8 mouse cellular contexts compared by ENCODE assay signal in genomic region chr9:105053812-105054211, GRCm38 (mm10). TPM values are rescaled to one million over a fixed set of nuclear protein-coding genes. Genes with fewer than 3 reads are reported as not detected.
A peak's percentile ranks its signal among the peaks of the same experiment; 100 is the strongest.
DNase-seq lines count a peak whose midpoint lies in the region; ATAC-seq and TF ChIP-seq lines count a peak whose summit lies in the region.

No protein-coding gene starts in this region.

- TF ChIP-seq CTCF in lung, embryonic 14.5 days (IDR thresholded peaks at IDR 0.05; ENCODE audit: low read depth) = no peak
- no peak for TF ChIP-seq CTCF in embryonic fibroblast, embryonic 13.5 days (IDR thresholded peaks at IDR 0.05; ENCODE audit: borderline replicate concordance, insufficient read depth, low read length)
- no peak for TF ChIP-seq CTCF in small intestine, adult 2 months (IDR thresholded peaks at IDR 0.05; ENCODE audit: extremely low read depth, insufficient read length, insufficient replicate concordance, low read depth, low read length)

- H3K4me1 ChIP-seq in lung, embryonic 14.5 days (ENCODE audit: insufficient read depth) = no peaks in the 10 kb centered on the region
- H3K4me1 ChIP-seq in embryonic fibroblast, embryonic 13.5 days (ENCODE audit: control insufficient read depth, insufficient read depth, low read length) = no peaks in the 10 kb centered on the region
- peaks cover 6% of the 10 kb centered on the region; the same call in 1 of the 2 replicates for H3K4me1 ChIP-seq in limb, embryonic 14.5 days (ENCODE audit: control insufficient read depth, insufficient read depth, low read length)
- peaks cover 2% of the 10 kb centered on the region; the same call in 1 of the 2 replicates for H3K4me1 ChIP-seq in small intestine, adult 2 months (ENCODE audit: control insufficient read depth, insufficient read depth, insufficient read length, low read length)

- H3K27me3 ChIP-seq in lung, embryonic 14.5 days (ENCODE audit: insufficient read depth, low read length) = no peaks in the 10 kb centered on the region
- H3K27me3 ChIP-seq in limb, embryonic 14.5 days (ENCODE audit: control insufficient read depth, insufficient read depth, low read length) = no peaks in the 10 kb centered on the region
- H3K27me3 ChIP-seq in small intestine, adult 2 months (ENCODE audit: control insufficient read depth, insufficient read depth, low read length) = no peaks in the 10 kb centered on the region

- H3K9ac ChIP-seq in lung, embryonic 14.5 days = peak overlapping the region; percentile 97
- peak overlapping the region; percentile 98 for H3K9ac ChIP-seq in limb, embryonic 14.5 days (ENCODE audit: low read depth, low read length, severe bottlenecking)

- H3K9me3 ChIP-seq in lung, embryonic 14.5 days (ENCODE audit: low read depth, low read length) = no peaks in the 10 kb centered on the region
- H3K9me3 ChIP-seq in limb, embryonic 14.5 days (ENCODE audit: control insufficient read depth, low read length) = no peaks in the 10 kb centered on the region

- TF ChIP-seq POLR2A in embryonic fibroblast, embryonic 13.5 days (IDR thresholded peaks at IDR 0.05; ENCODE audit: low read depth, low read length) = no peak
- no peak for TF ChIP-seq POLR2A in limb, embryonic 14.5 days (IDR thresholded peaks at IDR 0.05; ENCODE audit: borderline replicate concordance, extremely low read depth, insufficient read depth, insufficient read length)
- no peak for TF ChIP-seq POLR2A in small intestine, adult 2 months (IDR thresholded peaks at IDR 0.05; ENCODE audit: low read depth, low read length)

- no peak overlapping the region for H3K27ac ChIP-seq in lung, embryonic 14.5 days (ENCODE audit: low read depth)
- H3K27ac ChIP-seq in embryonic fibroblast, embryonic 13.5 days (ENCODE audit: insufficient read depth, low read length) = no peak overlapping the region
- no peak overlapping the region; the same call in 1 of the 2 replicates for H3K27ac ChIP-seq in limb, embryonic 14.5 days (replicated peaks; ENCODE audit: low read depth, low read length)
- no peak overlapping the region for H3K27ac ChIP-seq in small intestine, adult 2 months (ENCODE audit: insufficient read depth, low read depth, low read length)

- H3K36me3 ChIP-seq in lung, embryonic 14.5 days (ENCODE audit: insufficient read depth) = peaks cover 40% of the 10 kb centered on the region
- peaks cover 37% of the 10 kb centered on the region for H3K36me3 ChIP-seq in limb, embryonic 14.5 days (ENCODE audit: control insufficient read depth, insufficient read depth, low read length)
- peaks cover 32% of the 10 kb centered on the region for H3K36me3 ChIP-seq in small intestine, adult 2 months (ENCODE audit: control insufficient read depth, insufficient read depth, low read length)

- DNase-seq in lung, embryonic 14.5 days = no peak
- DNase-seq in lung, postnatal 4 days = no peak
- DNase-seq in limb, embryonic 14.5 days (ENCODE audit: low spot score) = no peak
- no peak for DNase-seq in urinary bladder, postnatal 36 days (ENCODE audit: low spot score in 2 of 2)
- no peak for DNase-seq in ovary, postnatal 14 days (ENCODE audit: low spot score)
- DNase-seq in ovary, adult 18-20 months (ENCODE audit: low spot score) = no peak

- peak overlapping the region; percentile 74 for H3K4me2 ChIP-seq in lung, embryonic 14.5 days
- H3K4me2 ChIP-seq in limb, embryonic 14.5 days (replicated peaks; ENCODE audit: low read depth, low read length, severe bottlenecking) = peak overlapping the region; percentile 67

- WGBS in lung, embryonic 14.5 days = 47% methylated on average over 4 of the region's 4 CpGs
- 57% methylated on average over 4 of the region's 4 CpGs for WGBS in limb, embryonic 14.5 days
- WGBS in small intestine, adult 2 months = 28% methylated on average over 4 of the region's 4 CpGs

- peak overlapping the region; percentile 97 for H3K4me3 ChIP-seq in lung, embryonic 14.5 days (ENCODE audit: low read depth, low read length)
- peak overlapping the region; percentile 72 for H3K4me3 ChIP-seq in embryonic fibroblast, embryonic 13.5 days (ENCODE audit: insufficient read depth, low read length)
- H3K4me3 ChIP-seq in limb, embryonic 14.5 days (replicated peaks; ENCODE audit: low read length) = peak overlapping the region; percentile 94
- H3K4me3 ChIP-seq in small intestine, adult 2 months (ENCODE audit: low read depth, low read length) = peak overlapping the region; percentile 97; the same call in 1 of the 2 replicates

- no peak for ATAC-seq in lung, embryonic 14.5 days (ENCODE audit: insufficient read depth)
- no peak for ATAC-seq in limb, embryonic 14.5 days (ENCODE audit: low FRiP score, low read depth)

RNA-seq across cellular contexts. Expression of gene Mrpl3, which starts 0.8 kb away (rescaled TPM):
- polyA plus RNA-seq in lung, embryonic 14.5 days (2014; fragmentation: Nextera tagmentation; extraction: Ambion mirVana) = 115 and 118 TPM in 2 replicates
- 82.7 and 94.2 TPM in 2 replicates for polyA plus RNA-seq in embryonic fibroblast, embryonic 13.5 days (2011; ENCODE audit: insufficient read length, low read depth, missing spikeins)
- 37.1 and 70.2 TPM in 2 replicates for polyA plus RNA-seq in limb, embryonic 14.5 days (2012; rRNA removed)
- polyA plus RNA-seq in limb, embryonic 14.5 days (2014; fragmentation: Nextera tagmentation; extraction: Ambion mirVana) = 98.8 and 105 TPM in 2 replicates
- polyA plus RNA-seq in small intestine, adult 2 months (2012; rRNA removed) = 41.7 and 83.6 TPM in 2 replicates
